Mouse (Mus musculus) embryonic stem cell, embryonic (primary cell): ENCODE data around the gene Dars.

Experiments
- CTCF ChIA-PET, 4 experiments: fragments of 300-600 bp in 2 of 4; fragments of 350-600 bp in 2 of 4; sonication (Branson Sonifier 250); formaldehyde crosslinking; loops; one replicate each; lab custom pipeline; 2022; ENCODE audit warnings: inconsistent platforms in 2 of 4; lab: Charles Lee
- POLR2A ChIA-PET, 4 experiments: fragments of 300-600 bp in 2 of 4; fragments of 350-600 bp in 2 of 4; sonication (Branson Sonifier 250); formaldehyde crosslinking; loops; one replicate each; lab custom pipeline; 2022; ENCODE audit warnings: antibody characterized with exemption in 4 of 4, inconsistent platforms in 1 of 4; lab: Charles Lee

The Dars gene

GRCm38 (mm10) chr1:128386487-128386886, 30.7 kb downstream of the Dars start:
- CTCF ChIA-PET: interaction anchor here in 1 of 4 experiments (1.1 kb wide), 1 partner anchor 10 kb away, joined by 3 read pairs; no protein-coding TSS in a partner anchor
- POLR2A ChIA-PET: interaction anchor here in 2 of 4 experiments (0.6 to 3.6 kb wide), 11 partner anchors 9 to 535 kb away, joined by 3 to 11 read pairs (median 4); partner anchors contain the start of genes Mcm6 (in 2 of the 2) and Dars (in 1 of the 2)

- ChIA-PET POLR2A (interaction anchor here in 3 of 4 experiments (0.6 to 3.8 kb wide), 12 partner anchors 10 to 752 kb away, joined by 3 to 36 read pairs (median 3); partner anchors contain the start of genes Cxcr4 (in 2 of the 3) and Mcm6 (in 2 of the 3)), CTCF (interaction anchor here in 1 of 4 experiments (0.7 to 1.1 kb wide), 3 partner anchors 8 to 1996 kb away, joined by 3 to 4 read pairs (median 3); no protein-coding TSS in a partner anchor)
Observed at GRCm38 (mm10) chr1:128376841-128377240, 40.3 kb downstream of the Dars start.

- CTCF ChIA-PET: interaction anchor here in 1 of 4 experiments (0.6 kb wide), 1 partner anchor 87 kb away, joined by 3 read pairs; no protein-coding TSS in a partner anchor
- POLR2A ChIA-PET: interaction anchor here in 2 of 4 experiments (0.9 to 7.2 kb wide), 3 partner anchors 13 to 163 kb away, joined by 3 to 103 read pairs (median 4); partner anchors contain the start of genes Dars (in 1 of the 2) and Mcm6 (in 1 of the 2)
Observed at GRCm38 (mm10) chr1:128372143-128372860, 44.9 kb downstream of the Dars start.

GRCm38 (mm10) chr1:128368732-128369441, 48.3 kb downstream of the Dars start:
- CTCF ChIA-PET: interaction anchor here in 3 of 4 experiments (0.6 to 1.9 kb wide), 27 partner anchors 8 to 542 kb away, joined by 3 to 14 read pairs (median 3); partner anchors contain the start of genes Mcm6 (in 2 of the 3) and Dars (in 1 of the 3)
- POLR2A ChIA-PET: interaction anchor here (0.6 to 7.2 kb wide), 18 partner anchors 9 to 223 kb away, joined by 3 to 103 read pairs (median 4); partner anchors contain the start of genes Mcm6 (in 4 of the 4), Dars (in 3 of the 4) and Cxcr4 (in 1 of the 4)

GRCm38 (mm10) chr1:128360601-128361000, 56.6 kb downstream of the Dars start:
- POLR2A ChIA-PET: interaction anchor here (0.6 to 17.5 kb wide), 38 partner anchors 8 to 579 kb away, joined by 3 to 654 read pairs (median 12); partner anchors contain the start of genes Dars (in 3 of the 4), Cxcr4 (in 1 of the 4), Lct (in 1 of the 4) and R3hdm1 (in 1 of the 4)

GRCm38 (mm10) chr1:128359554-128360376, 57.4 kb downstream of the Dars start, which contains the start of gene Mcm6:
Gene Mcm6 (minus strand): TSS chr1:128359664.
- CTCF ChIA-PET: interaction anchor here in 3 of 4 experiments (0.6 to 2.4 kb wide), 8 partner anchors 9 to 1990 kb away, joined by 3 to 14 read pairs (median 4); partner anchors contain the start of gene Dars (in 1 of the 3)
- POLR2A ChIA-PET: interaction anchor here (0.5 to 17.5 kb wide), 104 partner anchors 8 to 1167 kb away, joined by 3 to 654 read pairs (median 5); partner anchors contain the start of genes Dars (in 4 of the 4), Ccnt2 (in 1 of the 4), Cxcr4 (in 1 of the 4) and Lct (in 1 of the 4)

More at GRCm38 (mm10) chr1:128360601-128361000, 56.6 kb downstream of the Dars start:
- CTCF ChIA-PET: interaction anchor here in 2 of 4 experiments (1.4 to 2.4 kb wide), 3 partner anchors 8 to 37 kb away, joined by 3 to 14 read pairs (median 13); no protein-coding TSS in a partner anchor

- ChIA-PET CTCF (interaction anchor here in 3 of 4 experiments (0.6 to 2.4 kb wide), 7 partner anchors 10 to 1991 kb away, joined by 3 to 14 read pairs (median 4); partner anchors contain the start of gene Dars (in 1 of the 3)), POLR2A (interaction anchor here (0.5 to 17.5 kb wide), 104 partner anchors 8 to 1168 kb away, joined by 3 to 654 read pairs (median 5); partner anchors contain the start of genes Dars (in 4 of the 4), Ccnt2 (in 1 of the 4), Cxcr4 (in 1 of the 4) and Lct (in 1 of the 4))
Observed at GRCm38 (mm10) chr1:128358916-128359553, 58.1 kb downstream of the Dars start.

- POLR2A ChIA-PET: interaction anchor here (0.6 to 17.5 kb wide), 56 partner anchors 7 to 851 kb away, joined by 3 to 654 read pairs (median 7); partner anchors contain the start of genes Dars (in 4 of the 4), Ccnt2 (in 1 of the 4), Cxcr4 (in 1 of the 4) and Lct (in 1 of the 4)
Observed at GRCm38 (mm10) chr1:128358276-128358675, 58.9 kb downstream of the Dars start.

GRCm38 (mm10) chr1:128357452-128357851, 59.7 kb downstream of the Dars start:
- POLR2A ChIA-PET: interaction anchor here (0.5 to 17.5 kb wide), 33 partner anchors 8 to 504 kb away, joined by 3 to 654 read pairs (median 14); partner anchors contain the start of genes Dars (in 4 of the 4), Cxcr4 (in 1 of the 4) and Lct (in 1 of the 4)

More at GRCm38 (mm10) chr1:128358276-128358675, 58.9 kb downstream of the Dars start:
- CTCF ChIA-PET: interaction anchor here in 3 of 4 experiments (0.6 to 2.4 kb wide), 6 partner anchors 10 to 59 kb away, joined by 3 to 14 read pairs (median 3); partner anchors contain the start of gene Dars (in 1 of the 3)

GRCm38 (mm10) chr1:128353092-128353491, 64.1 kb downstream of the Dars start:
- ChIA-PET POLR2A (interaction anchor here in 2 of 4 experiments (1.3 to 17.5 kb wide), 5 partner anchors 9 to 64 kb away, joined by 4 to 654 read pairs (median 8); partner anchors contain the start of genes Dars (in 1 of the 2) and Lct (in 1 of the 2)), CTCF (interaction anchor here in 1 of 4 experiments (0.7 kb wide), 1 partner anchor 458 kb away, joined by 3 read pairs; no protein-coding TSS in a partner anchor)

More at GRCm38 (mm10) chr1:128357452-128357851, 59.7 kb downstream of the Dars start:
- CTCF ChIA-PET: interaction anchor here in 2 of 4 experiments (1.1 to 1.3 kb wide), 3 partner anchors 10 to 14 kb away, joined by 3 to 4 read pairs (median 3); no protein-coding TSS in a partner anchor

GRCm38 (mm10) chr1:128344232-128344631, 72.9 kb downstream of the Dars start:
- CTCF ChIA-PET: interaction anchor here in 2 of 4 experiments (0.8 to 1.6 kb wide), 2 partner anchors 25 to 844 kb away, joined by 3 read pairs; no protein-coding TSS in a partner anchor
- POLR2A ChIA-PET: interaction anchor here (0.6 to 29.2 kb wide), 19 partner anchors 11 to 476 kb away, joined by 3 to 654 read pairs (median 4); partner anchors contain the start of genes Mcm6 (in 4 of the 4), Dars (in 1 of the 4) and Rab3gap1 (in 1 of the 4)

GRCm38 (mm10) chr1:128337708-128338320, 79.4 kb downstream of the Dars start:
- ChIA-PET POLR2A (interaction anchor here in 3 of 4 experiments (0.7 to 29.2 kb wide), 7 partner anchors 8 to 22 kb away, joined by 3 to 654 read pairs (median 4); partner anchors contain the start of genes Mcm6 (in 2 of the 3) and Lct (in 1 of the 3)), CTCF (no interaction called here)

- ChIA-PET POLR2A (interaction anchor here in 2 of 4 experiments (0.6 to 29.2 kb wide), 8 partner anchors 8 to 86 kb away, joined by 3 to 654 read pairs (median 3); partner anchors contain the start of genes Dars (in 1 of the 2) and Mcm6 (in 1 of the 2)), CTCF (no interaction called here)
Observed at GRCm38 (mm10) chr1:128330313-128330712, 86.9 kb downstream of the Dars start.

GRCm38 (mm10) chr1:128328218-128328617, 89.0 kb downstream of the Dars start, which contains the start of gene Lct:
Gene Lct (minus strand): TSS chr1:128328318.
- ChIA-PET CTCF (no interaction called here), POLR2A (interaction anchor here in 2 of 4 experiments (0.8 to 29.2 kb wide), 9 partner anchors 10 to 304 kb away, joined by 3 to 654 read pairs (median 3); partner anchors contain the start of genes Dars (in 1 of the 2) and Mcm6 (in 1 of the 2))
